Mouse (Mus musculus): Measurements from ENCODE around the gene Evx2.

DNA sequence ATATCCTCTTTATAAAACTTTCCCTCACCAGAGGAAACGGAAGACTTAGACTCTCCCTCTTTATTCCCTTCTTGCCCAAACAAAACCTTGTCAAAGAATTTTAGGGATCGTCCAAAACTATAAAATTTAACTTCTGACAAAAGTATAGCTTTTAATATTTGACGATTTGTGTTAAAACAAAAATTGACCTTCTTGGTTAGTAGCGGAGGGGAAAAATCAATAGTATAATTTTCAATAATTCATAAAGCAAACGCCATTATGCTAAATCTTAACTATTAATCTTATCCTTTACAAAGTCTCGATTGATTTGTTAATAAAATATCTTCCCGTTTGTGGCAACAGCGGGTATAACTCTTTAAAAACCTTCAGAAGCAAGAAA is 31.0 kb upstream of the Evx2 start:
- no peak for TF ChIP-seq POLR2A (IDR thresholded peaks at IDR 0.05; ENCODE audit: borderline replicate concordance, low read depth, low read length)
- TF ChIP-seq CTCF (IDR thresholded peaks at IDR 0.05; ENCODE audit: low read depth, low read length): no peak
